Mouse (Mus musculus): ENCODE measurements around the gene Fat2. TPM values are rescaled to one million over a fixed set of nuclear protein-coding genes. Genes with fewer than 3 reads are reported as not detected.

The Fat2 gene
- polyA plus RNA-seq, 1 experiment: not detected

DNA sequence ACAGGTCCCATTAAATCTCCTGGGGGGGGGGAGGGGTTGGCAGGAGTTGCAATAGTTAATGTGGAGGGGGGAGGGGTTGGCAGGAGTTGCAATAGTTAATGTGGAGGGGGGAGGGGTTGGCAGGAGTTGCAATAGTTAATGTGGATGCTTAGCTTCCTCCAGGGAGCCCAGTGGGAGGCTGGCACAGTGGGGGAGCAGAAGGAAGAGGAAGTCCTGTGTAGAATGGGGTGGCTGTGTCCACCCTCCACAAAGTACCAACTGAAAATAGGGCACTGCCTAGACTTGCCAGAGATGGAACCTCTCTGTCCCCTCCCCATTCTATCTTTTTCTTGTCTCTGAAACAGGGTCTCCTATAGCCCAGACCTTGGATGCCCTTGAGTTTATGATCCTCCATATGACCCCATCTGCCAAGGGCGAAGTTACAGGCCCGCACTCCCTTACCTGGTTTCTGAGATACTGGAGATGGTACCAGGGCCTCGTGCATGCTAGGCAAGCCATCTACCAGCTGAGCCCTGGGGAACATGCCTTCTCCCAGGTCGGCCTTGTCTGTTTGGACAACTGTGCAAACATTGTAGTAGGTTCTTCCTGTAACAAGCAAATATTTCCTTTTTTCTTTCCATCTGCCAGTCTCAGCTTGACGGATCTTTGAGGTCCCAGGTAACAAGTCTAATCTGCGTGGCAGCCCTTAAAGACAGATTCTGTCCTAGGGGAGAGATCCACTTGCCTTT lies 126.6 kb downstream of the Fat2 start:
- Histone ChIP-seq H3K27ac (ENCODE audit: insufficient read depth, low read depth, low read length) (no peak overlapping the region), H3K27me3 (ENCODE audit: control insufficient read depth, insufficient read depth, low read length) (no peaks in the 10 kb centered on the region), H3K4me1 (ENCODE audit: control insufficient read depth, insufficient read depth, insufficient read length, low read length) (peaks cover 8% of the 10 kb centered on the region; the same call in 1 of the 2 replicates), H3K36me3 (ENCODE audit: control insufficient read depth, insufficient read depth, low read length) (peaks cover 5% of the 10 kb centered on the region; the same call in 1 of the 2 replicates), H3K4me3 (ENCODE audit: low read depth, low read length) (no peak overlapping the region)
- WGBS: 43% methylated on average over 6 of the region's 6 CpGs
- TF ChIP-seq CTCF (IDR thresholded peaks at IDR 0.05; ENCODE audit: extremely low read depth, insufficient read length, insufficient replicate concordance, low read depth, low read length): no peak
- no peak for TF ChIP-seq POLR2A (IDR thresholded peaks at IDR 0.05; ENCODE audit: low read depth, low read length)

DNA sequence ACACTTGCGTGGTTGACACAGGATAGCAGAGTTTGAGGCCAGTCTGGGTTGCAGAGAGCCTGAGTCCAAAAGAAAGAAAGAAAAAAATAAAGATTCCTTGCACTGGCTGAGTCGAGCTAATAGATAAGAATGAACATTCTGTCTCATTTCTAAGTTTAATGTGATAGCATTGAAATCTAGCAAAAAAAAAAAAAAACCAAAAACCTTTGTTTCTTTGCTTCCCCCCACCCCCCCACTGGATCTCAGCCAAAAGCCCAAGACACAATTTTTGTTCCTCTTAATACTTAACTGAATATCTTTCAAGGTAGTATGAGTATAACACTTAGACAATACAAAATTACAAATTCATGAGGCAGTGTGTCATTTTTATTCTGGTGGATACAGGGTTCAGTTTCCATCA lies 127.3 kb downstream of the Fat2 start:
- H3K36me3 ChIP-seq (ENCODE audit: control insufficient read depth, insufficient read depth, low read length): no peaks in the 10 kb centered on the region
- no peaks in the 10 kb centered on the region for H3K27me3 ChIP-seq (ENCODE audit: control insufficient read depth, insufficient read depth, low read length)
- no peak for TF ChIP-seq POLR2A (IDR thresholded peaks at IDR 0.05; ENCODE audit: low read depth, low read length)
- TF ChIP-seq CTCF (IDR thresholded peaks at IDR 0.05; ENCODE audit: extremely low read depth, insufficient read length, insufficient replicate concordance, low read depth, low read length): no peak
- H3K4me3 ChIP-seq (ENCODE audit: low read depth, low read length): no peak overlapping the region
- peak overlapping the region; percentile 71; the same call in 1 of the 2 replicates for H3K27ac ChIP-seq (ENCODE audit: insufficient read depth, low read depth, low read length)
- 34% methylated on average over 2 of the region's 2 CpGs for WGBS
- H3K4me1 ChIP-seq (ENCODE audit: control insufficient read depth, insufficient read depth, insufficient read length, low read length): peaks cover 8% of the 10 kb centered on the region; the same call in 1 of the 2 replicates

DNA sequence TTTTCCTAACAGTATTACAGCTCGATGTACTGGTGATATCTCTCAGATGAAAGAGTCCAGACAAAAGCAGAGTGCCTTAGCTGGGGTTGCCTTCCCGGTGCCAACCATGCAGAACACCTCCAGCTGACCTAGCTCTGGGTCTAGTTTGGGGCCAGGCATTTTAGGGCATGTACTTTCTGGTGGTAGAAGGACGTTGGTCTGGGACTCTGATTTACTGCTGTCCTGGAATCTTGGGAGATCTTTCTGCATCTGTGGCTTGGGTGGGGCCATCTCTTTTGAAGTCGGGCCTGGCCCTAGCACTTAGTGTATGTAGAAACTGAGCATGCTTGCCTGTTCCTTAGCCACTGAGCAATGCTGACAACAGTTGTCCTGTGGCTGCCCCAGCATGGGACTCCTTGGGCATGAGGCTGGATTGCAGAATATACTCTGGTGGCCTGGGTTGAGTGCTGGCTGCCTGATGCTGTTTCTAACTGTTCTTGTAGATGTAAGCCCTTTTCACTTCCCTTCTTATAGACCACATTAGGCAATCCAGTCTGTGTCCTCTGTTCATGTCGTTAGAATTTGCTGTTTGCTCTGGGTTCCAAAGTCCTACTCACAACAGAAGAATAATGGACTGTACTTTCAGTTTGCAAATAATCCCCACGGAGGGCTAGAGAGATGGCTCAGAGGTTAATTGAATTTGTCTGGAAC lies 128.2 kb downstream of the Fat2 start:
- H3K27me3 ChIP-seq (ENCODE audit: control insufficient read depth, insufficient read depth, low read length): no peaks in the 10 kb centered on the region
- 20% methylated on average over 6 of the region's 6 CpGs for WGBS
- peaks cover 8% of the 10 kb centered on the region; the same call in 1 of the 2 replicates for H3K4me1 ChIP-seq (ENCODE audit: control insufficient read depth, insufficient read depth, insufficient read length, low read length)
- H3K4me3 ChIP-seq (ENCODE audit: low read depth, low read length): no peak overlapping the region
- peak overlapping the region; percentile 71 for H3K27ac ChIP-seq (ENCODE audit: insufficient read depth, low read depth, low read length)
- no peaks in the 10 kb centered on the region for H3K36me3 ChIP-seq (ENCODE audit: control insufficient read depth, insufficient read depth, low read length)
- TF ChIP-seq POLR2A (IDR thresholded peaks at IDR 0.05; ENCODE audit: low read depth, low read length): no peak
- no peak for TF ChIP-seq CTCF (IDR thresholded peaks at IDR 0.05; ENCODE audit: extremely low read depth, insufficient read length, insufficient replicate concordance, low read depth, low read length)

DNA sequence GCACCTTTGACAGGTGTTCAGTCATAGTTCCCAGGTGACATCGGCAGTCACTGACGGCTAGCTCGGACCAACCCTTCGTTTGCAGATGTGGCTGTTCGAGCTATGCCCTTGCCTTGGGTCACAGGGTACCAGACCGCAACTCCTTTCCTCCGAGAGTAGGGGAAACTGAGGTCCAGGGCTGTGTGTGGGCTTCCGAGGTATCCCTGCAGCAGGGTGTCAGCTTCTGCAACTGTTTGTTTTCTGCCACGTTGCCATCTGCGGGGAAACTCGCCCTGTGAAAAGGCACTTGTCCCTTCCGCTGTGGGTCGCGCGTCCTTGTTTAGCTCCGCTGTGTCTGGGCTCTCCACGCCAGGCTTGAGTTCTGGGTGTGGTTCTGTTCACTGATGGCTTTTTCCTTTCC lies 131.8 kb downstream of the Fat2 start:
- WGBS: 2% methylated on average over 17 of the region's 17 CpGs
- H3K4me1 ChIP-seq (ENCODE audit: control insufficient read depth, insufficient read depth, insufficient read length, low read length): peaks cover 7% of the 10 kb centered on the region; the same call in 1 of the 2 replicates
- TF ChIP-seq CTCF (IDR thresholded peaks at IDR 0.05; ENCODE audit: extremely low read depth, insufficient read length, insufficient replicate concordance, low read depth, low read length): no peak
- TF ChIP-seq POLR2A (IDR thresholded peaks at IDR 0.05; ENCODE audit: low read depth, low read length): 0 out of 2 replicates have a peak, but pooled peaks have one; percentile 26
- peak overlapping the region; percentile 81 for H3K4me3 ChIP-seq (ENCODE audit: low read depth, low read length)
- H3K27me3 ChIP-seq (ENCODE audit: control insufficient read depth, insufficient read depth, low read length): no peaks in the 10 kb centered on the region
- H3K27ac ChIP-seq (ENCODE audit: insufficient read depth, low read depth, low read length): peak overlapping the region; percentile 17; the same call in 1 of the 2 replicates
- no peaks in the 10 kb centered on the region for H3K36me3 ChIP-seq (ENCODE audit: control insufficient read depth, insufficient read depth, low read length)

DNA sequence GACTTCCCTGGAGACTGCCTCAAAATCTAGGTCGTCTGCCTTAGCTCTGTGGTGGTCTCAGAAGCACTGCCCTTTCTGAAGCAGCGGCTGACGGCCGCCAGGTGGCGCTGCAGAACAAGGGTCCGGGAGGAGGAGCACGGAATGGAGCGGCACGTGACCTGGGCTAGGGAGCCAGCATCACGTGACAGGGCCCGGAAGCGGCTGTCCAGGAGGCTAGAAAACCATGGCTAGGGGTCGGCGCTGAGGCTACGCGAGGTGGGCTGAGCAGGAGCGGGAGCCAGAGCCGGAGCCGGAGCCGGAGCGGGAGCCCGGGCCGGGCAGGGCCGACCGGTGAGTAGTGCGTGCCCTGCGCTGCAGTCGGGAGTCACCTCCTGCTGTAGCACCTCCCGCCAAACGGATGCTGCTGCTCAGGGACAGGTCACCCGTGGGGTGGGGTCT lies 132.2 kb downstream of the Fat2 start, which contains the start of gene Slc36a1:
Gene Slc36a1, plus strand, starts transcription at position 192 of the 438 bp plus-strand sequence.
- TF ChIP-seq POLR2A (IDR thresholded peaks at IDR 0.05; ENCODE audit: low read depth, low read length): no peak; the same call in 1 of the 2 replicates
- TF ChIP-seq CTCF (IDR thresholded peaks at IDR 0.05; ENCODE audit: extremely low read depth, insufficient read length, insufficient replicate concordance, low read depth, low read length): peak; percentile 97
- H3K27me3 ChIP-seq (ENCODE audit: control insufficient read depth, insufficient read depth, low read length): no peaks in the 10 kb centered on the region

More for the DNA sequence above, 132.2 kb downstream of the Fat2 start, which contains the start of gene Slc36a1:
- under 1% methylated on average over 31 of the region's 31 CpGs for WGBS
- peak within 1 kb of the TSS; percentile 17; the same call in 1 of the 2 replicates for H3K27ac ChIP-seq (ENCODE audit: insufficient read depth, low read depth, low read length)
- peak within 1 kb of the TSS; percentile 81 for H3K4me3 ChIP-seq (ENCODE audit: low read depth, low read length)
- peaks cover 5% of the 10 kb centered on the region; the same call in 1 of the 2 replicates for H3K4me1 ChIP-seq (ENCODE audit: control insufficient read depth, insufficient read depth, insufficient read length, low read length)
- no peaks in the 10 kb centered on the region for H3K36me3 ChIP-seq (ENCODE audit: control insufficient read depth, insufficient read depth, low read length)

Other genes with a start within 250 kb of the Fat2 start
- gene Gm2a, start 238.4 kb downstream of the Fat2 start, polyA plus RNA-seq (2012; rRNA removed): 16.6 and 24.2 TPM in 2 replicates
- gene Slc36a3, start 184.9 kb downstream of the Fat2 start, polyA plus RNA-seq (2012; rRNA removed): 0.18 and 0.23 TPM in 2 replicates
- gene Slc36a2, start 151.5 kb downstream of the Fat2 start, polyA plus RNA-seq (2012; rRNA removed): 0.90 and 1.6 TPM in 2 replicates
- 48.9 and 96.4 TPM in 2 replicates for gene Slc36a1, start 132.2 kb downstream of the Fat2 start, polyA plus RNA-seq (2012; rRNA removed)
- gene Sparc, start 86.6 kb upstream of the Fat2 start, polyA plus RNA-seq (2012; rRNA removed): 278 and 350 TPM in 2 replicates
- gene Atox1, start 124.7 kb upstream of the Fat2 start, polyA plus RNA-seq (2012; rRNA removed): 318 and 485 TPM in 2 replicates
- 5.9 and 10.4 TPM in 2 replicates for gene G3bp1, start 133.1 kb upstream of the Fat2 start, polyA plus RNA-seq (2012; rRNA removed)

Measured in small intestine, adult 2 months (tissue).